Mouse (Mus musculus): ENCODE measurements at regions not wholly inside any gene's neighbourhood (a gene's known extent, or its start where the extent isn't known, plus 50 kb on each side); places are given as distances from the start of the nearest gene placed in this dataset.

DNA sequence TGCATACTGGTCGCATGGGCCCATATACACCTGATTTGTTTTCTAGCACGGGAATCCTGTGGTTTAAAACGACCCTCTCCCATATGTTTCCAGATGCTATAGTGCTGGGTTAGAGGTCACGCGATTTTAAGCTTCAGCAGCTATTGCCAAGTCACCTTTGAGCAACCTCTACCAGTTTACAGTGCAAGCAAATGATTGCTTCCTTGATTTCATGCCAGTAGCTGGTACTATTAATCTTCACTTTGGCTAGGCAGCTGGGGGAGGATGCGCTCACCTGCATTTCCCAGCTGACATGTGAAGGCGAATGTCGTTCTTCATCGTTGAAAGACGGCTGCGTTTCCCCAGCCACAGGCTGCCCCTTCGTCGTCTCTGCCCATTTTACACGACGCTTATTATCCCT is 254.2 kb downstream of the Uaca start:
- TF ChIP-seq CHD2 (IDR thresholded peaks at IDR 0.05; ENCODE audit: low read length) (no peak), KAT2A (IDR thresholded peaks at IDR 0.05; ENCODE audit: insufficient replicate concordance, low read length) (no peak), CTCF (conservative IDR thresholded peaks at IDR 0.05 in 1 of 2, IDR thresholded peaks at IDR 0.05 in 1 of 2; ENCODE audit: low read depth in 2 of 2, low read length in 2 of 2) (no peak)
